Mouse (Mus musculus): Measurements from ENCODE around the gene Ubash3b.

GRCm38 (mm10) chr9:41029827-41030226 is 131.7 kb downstream of the Ubash3b start:
- no peak for TF ChIP-seq POLR2A (IDR thresholded peaks at IDR 0.05; ENCODE audit: low read depth, low read length)
- no peak for TF ChIP-seq CTCF (IDR thresholded peaks at IDR 0.05; ENCODE audit: extremely low read depth, insufficient read length, insufficient replicate concordance, low read depth, low read length)
